Mouse (Mus musculus) adrenal gland, adult 8-10 months (tissue): ENCODE measurements around the gene Sde2. TPM values are rescaled to one million over a fixed set of nuclear protein-coding genes. Genes with fewer than 3 reads are reported as not detected.

Experiments
- DNase-seq: peaks from one replicate; pipeline ENCODE4 v3.0.0; 2022
- total RNA-seq, 4 experiments: library from RNA; stranded (reverse); gene quantifications; 2 replicates each; pipeline ENCODE4 v1.2.4; 2022

The Sde2 gene
- total RNA-seq, 4 experiments from 2014 or later: 21.8 to 30.1 (median 25.7) TPM

DNA sequence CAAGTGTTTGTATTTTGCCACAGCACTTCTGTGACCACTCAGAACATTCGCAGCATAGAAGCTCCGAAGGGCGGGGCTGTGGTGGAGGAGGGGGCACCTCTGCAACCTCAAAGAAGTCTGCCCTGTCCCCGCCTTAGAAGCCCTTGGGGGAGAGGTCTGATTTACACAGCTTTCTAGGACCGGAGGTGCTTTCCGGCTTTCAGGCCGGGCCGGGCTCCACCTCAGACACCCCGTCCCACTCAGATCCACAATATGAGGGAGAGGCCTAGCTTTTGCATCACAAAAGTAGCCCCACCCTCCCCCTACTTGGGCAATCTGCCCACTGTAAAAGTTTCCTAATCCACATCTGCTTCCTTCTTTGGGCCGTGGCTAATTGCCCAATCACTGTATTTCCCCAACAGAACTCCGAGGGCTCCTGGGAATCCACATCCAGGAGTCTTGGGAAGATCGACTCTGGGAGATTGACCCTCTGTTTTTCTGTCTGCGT, 37.7 kb downstream of the Sde2 start:
- peak; percentile 82 for DNase-seq

- no peak for DNase-seq
Observed at GRCm38 (mm10) chr1:180889172-180889571, 38.2 kb downstream of the Sde2 start.

- peak; percentile 65 for DNase-seq
Observed at GRCm38 (mm10) chr1:180889841-180890240, 38.9 kb downstream of the Sde2 start.

- no peak for DNase-seq
Observed at GRCm38 (mm10) chr1:180892808-180893207, 41.9 kb downstream of the Sde2 start, which contains the start of gene Lefty2. TSS of gene Lefty2 (plus strand) at chr1:180893108.

DNA sequence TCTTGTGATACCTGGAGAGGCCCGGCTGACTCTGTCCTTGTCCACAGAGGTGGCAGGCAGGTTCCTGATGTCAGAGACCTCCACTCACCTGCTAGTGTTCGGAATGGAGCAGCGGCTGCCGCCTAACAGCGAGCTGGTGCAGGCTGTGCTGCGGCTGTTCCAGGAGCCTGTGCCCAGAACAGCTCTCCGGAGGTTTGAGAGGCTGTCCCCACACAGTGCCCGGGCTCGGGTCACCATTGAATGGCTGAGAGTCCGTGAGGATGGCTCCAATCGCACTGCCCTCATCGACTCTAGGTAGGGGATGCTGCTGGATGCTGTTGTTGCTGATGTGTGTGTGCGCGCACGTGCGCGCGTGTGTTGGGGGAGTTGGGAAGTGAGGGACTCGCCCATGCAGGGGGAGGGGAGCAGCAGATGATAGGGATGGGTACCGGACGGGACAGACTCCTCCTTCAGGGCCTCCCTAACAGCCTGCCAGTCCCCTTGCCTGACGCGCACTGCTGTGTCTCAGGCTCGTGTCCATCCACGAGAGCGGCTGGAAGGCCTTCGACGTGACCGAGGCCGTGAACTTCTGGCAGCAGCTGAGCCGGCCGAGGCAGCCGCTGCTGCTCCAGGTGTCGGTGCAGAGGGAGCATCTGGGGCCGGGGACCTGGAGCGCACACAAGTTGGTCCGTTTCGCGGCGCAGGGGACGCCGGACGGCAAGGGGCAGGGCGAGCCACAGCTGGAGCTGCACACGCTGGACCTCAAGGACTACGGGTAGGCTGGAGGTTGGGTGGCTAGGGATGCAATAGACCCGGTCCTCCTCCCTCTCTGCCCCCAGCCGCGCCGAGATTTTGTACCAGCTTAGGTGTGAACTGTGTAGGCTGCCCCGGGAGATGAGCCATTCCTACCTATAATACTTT, 43.4 kb downstream of the Sde2 start:
- DNase-seq: peak; percentile 37

DNA sequence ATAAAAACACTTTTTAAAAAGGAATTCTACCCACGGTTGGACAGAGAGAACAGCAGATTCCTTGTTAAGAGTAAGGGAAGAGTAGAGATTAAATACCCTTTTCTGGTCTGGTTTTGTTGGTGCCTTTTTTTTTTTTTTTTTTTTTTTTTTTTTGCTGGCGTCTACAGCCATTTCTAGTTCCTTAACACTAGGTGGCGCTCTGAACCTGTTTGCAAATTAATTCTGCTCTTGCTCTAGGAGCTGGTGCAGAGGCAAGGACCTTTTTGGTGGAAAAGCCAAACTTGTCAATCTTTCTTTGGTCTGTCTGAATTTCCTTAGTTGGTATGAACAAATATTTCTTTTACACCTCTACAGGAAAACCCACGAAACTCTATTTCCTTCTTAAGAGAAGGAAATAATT, 50.2 kb downstream of the Sde2 start:
- no peak for DNase-seq

- no peak for DNase-seq
Observed at GRCm38 (mm10) chr1:180902915-180903314, 52.0 kb downstream of the Sde2 start.

DNA sequence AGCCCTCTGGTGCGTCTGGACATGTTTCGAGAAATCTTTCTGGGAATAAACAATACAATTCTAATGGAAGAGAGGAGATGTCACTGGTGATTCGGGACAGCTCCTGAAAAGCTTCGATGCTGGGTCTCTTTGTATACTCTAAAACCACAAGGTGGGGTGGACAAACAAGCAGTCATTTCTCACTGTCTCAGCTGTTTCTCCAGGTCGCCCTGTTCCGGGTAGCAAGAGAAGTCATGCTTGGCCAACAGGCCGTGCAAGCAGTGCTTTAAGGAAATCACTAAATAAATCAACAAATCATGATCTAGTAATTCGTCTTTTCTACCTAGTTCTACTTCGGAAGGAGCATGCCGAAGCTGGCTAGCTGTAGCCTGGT, 52.7 kb downstream of the Sde2 start:
- no peak for DNase-seq

DNA sequence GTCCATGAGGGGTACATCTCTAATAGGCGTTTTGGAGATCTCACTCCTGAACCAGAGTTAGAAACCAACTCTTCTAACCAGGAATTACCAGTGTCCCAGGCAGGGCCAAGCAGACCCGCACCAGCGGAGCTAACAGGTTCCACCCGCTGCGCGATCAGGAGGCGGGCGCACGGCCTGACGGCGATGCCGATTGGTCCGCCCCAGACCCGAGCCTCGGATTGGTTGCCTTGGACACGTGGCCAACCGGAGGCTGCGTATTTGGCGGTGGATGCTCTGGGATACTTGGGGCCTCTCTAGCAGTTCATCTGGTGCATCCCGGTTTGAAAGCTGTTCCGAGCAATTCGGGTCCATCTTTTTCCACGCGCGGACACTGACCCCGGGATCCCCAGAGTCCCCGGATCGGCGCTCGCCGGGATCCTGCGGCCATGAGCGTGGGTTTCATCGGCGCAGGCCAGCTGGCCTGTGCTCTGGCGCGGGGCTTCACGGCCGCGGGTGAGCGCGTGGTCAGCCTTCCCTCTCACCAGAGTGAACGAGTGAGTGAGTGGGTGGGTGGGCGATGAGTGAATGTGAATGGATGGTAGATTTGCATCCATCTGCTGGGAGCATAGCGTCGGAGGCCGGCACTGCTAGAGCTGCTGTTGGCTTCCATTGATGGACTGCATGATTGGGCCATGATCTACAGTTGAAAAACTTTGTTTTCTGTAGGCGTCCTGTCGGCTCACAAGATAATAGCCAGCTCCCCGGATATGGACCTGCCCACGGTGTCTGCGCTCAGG, 53.3 kb downstream of the Sde2 start, which contains the start of gene Pycr2:
Gene Pycr2, plus strand, starts transcription at position 255 of the 776 bp plus-strand sequence.
- DNase-seq: peak; percentile 91

GRCm38 (mm10) chr1:180904815-180905080, 53.8 kb downstream of the Sde2 start:
- no peak for DNase-seq

- no peak for DNase-seq
Observed at GRCm38 (mm10) chr1:180905307-180905706, 54.4 kb downstream of the Sde2 start.

GRCm38 (mm10) chr1:180905876-180906275, 54.9 kb downstream of the Sde2 start:
- no peak for DNase-seq

- DNase-seq: no peak
Observed at GRCm38 (mm10) chr1:180906461-180907147, 55.7 kb downstream of the Sde2 start.

DNA sequence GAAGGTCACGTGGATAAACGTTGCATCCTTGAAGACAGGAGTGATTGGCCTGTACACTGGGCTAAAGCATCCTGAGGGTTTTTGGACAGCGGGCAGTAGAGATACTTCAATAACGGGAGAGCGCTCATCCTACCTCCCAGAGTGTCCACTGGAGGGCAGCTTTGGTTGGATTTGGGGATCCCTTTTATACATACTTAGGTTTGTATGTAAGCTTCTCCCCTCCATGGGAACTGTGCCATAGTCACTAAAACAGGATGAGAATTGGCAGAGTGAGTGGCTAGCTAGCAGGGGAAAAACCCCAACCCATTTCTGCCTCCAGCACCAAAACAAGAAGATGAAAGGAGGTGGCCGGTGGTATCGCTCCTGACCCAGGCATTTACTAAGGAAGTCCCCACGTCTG, 60.2 kb downstream of the Sde2 start:
- DNase-seq: no peak

GRCm38 (mm10) chr1:180911653-180912287, 60.8 kb downstream of the Sde2 start:
- no peak for DNase-seq

GRCm38 (mm10) chr1:180912792-180913191, 61.9 kb downstream of the Sde2 start:
- no peak for DNase-seq

GRCm38 (mm10) chr1:180913797-180914196, 62.9 kb downstream of the Sde2 start:
- no peak for DNase-seq

- DNase-seq: no peak
Observed at GRCm38 (mm10) chr1:180916425-180916824, 65.5 kb downstream of the Sde2 start.

- DNase-seq: no peak
Observed at GRCm38 (mm10) chr1:180917053-180917452, 66.1 kb downstream of the Sde2 start.
